Mouse (Mus musculus): ENCODE results near the gene Ddost.

Ddost gene

DNA sequence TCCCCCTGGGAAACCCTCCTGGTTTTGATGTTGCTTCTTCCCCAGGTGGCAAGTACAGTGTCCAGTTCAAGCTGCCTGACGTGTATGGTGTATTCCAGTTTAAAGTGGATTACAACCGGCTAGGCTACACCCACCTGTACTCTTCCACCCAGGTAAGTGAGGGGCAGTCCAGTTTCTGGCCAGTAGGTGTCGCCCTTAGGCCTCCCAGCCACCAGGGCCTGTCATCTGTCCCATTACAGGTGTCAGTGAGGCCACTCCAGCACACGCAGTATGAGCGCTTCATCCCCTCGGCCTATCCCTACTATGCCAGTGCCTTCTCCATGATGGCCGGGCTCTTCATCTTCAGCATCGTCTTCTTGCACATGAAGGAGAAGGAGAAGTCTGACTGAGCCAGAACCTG is 7.1 kb downstream of the Ddost start:
- DNase-seq (ENCODE audit: low read depth) = peak; percentile 70

DNA sequence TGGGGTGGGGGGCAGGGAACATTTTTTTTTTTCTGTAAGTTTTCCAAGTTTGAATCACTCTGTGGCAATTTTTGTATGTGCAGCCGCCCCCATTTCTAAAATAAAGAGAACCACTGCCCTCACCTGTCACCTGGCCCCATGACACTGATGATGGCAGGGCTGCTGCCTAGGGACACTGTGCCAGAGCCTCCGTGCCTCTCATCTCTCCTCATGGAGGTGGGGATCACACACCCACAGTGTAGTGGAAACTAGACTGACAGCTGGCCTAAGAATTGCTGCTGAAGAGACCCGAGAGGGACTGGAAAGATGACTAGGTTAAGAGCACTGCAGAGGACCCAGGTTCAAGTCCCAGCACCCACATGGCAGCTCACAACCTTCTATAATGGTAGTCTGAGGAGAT is 7.6 kb downstream of the Ddost start:
- DNase-seq (ENCODE audit: low read depth) = no peak

DNA sequence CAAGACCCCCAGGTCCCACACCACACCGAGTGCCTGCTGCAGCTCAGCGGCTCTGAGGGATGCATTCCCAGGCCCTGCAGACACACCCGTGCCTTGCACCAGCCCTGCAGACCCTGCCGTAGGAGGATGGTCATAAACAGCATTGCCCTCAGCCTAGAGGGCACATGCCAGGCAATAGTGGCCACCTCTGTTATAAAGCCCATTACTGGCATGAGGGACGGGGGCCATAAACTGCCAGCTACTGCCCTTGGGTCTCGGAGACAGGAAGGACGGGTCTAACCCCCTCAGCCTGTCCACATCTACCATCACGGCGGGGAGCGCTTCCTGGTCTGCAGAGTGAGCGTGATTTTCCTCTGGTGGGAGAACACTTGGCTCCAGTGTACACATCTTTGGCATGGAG is 8.5 kb downstream of the Ddost start:
- DNase-seq (ENCODE audit: low read depth) = no peak

DNA sequence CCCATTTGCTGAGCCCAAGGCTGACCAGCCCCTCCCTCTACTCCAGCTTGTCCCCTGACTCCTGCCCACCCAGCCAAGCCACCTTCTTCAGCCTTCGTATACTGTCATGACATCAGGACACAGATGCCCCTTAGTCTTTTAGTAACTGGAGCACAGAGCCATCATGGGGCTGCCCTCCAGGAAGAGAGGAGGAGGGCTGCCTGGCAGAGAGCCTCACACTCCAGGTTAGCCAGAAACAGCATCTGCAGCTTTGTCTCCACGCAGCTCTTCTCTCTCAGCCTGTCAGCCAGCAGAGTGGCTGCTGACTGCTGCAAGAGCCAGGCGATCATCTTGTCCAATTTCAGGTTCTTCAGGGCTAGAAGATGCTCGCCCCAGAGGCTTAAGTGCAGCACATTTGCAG is 9.3 kb downstream of the Ddost start:
- DNase-seq (ENCODE audit: low read depth) = no peak

DNA sequence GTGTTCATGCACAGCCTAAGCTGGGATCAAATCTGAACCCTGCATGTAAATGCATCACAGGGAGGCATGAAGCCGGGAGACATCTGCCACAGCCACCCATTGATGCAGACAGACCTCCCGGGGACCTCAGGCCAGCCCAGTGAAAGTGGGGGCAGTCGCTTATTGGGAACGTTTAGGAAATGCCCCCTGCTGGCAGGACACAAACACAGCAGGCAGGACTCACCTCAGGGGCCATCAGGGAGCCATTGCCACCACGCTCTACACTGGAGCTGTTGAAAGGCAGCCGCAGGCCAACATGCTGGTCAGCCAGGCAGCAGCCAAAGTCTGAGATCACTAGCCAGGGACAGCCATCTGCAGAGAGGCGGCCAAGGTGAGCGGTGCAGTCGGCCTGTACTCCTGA is 11.3 kb downstream of the Ddost start:
- DNase-seq (ENCODE audit: low read depth) = peak; percentile 53

DNA sequence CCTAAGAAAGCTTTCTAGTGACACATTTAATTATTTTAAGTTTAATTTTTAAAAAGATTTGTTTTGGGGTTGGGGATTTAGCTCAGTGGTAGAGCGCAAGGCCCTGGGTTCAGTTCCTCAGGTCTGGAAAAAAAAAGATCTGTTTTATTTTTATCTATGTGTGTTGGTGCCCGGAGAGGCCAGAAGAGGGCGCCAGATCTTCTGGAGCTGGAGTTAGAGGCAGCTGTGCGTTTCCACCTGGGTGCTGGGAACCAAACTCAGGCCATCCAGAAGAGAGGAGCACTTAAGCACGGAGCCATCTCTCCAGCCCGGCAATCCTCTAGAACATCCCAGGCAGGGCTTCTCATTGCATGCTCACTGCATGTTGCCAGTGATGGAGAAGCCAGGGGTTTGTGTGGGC is 11.8 kb downstream of the Ddost start:
- DNase-seq (ENCODE audit: low read depth) = peak; percentile 40

DNA sequence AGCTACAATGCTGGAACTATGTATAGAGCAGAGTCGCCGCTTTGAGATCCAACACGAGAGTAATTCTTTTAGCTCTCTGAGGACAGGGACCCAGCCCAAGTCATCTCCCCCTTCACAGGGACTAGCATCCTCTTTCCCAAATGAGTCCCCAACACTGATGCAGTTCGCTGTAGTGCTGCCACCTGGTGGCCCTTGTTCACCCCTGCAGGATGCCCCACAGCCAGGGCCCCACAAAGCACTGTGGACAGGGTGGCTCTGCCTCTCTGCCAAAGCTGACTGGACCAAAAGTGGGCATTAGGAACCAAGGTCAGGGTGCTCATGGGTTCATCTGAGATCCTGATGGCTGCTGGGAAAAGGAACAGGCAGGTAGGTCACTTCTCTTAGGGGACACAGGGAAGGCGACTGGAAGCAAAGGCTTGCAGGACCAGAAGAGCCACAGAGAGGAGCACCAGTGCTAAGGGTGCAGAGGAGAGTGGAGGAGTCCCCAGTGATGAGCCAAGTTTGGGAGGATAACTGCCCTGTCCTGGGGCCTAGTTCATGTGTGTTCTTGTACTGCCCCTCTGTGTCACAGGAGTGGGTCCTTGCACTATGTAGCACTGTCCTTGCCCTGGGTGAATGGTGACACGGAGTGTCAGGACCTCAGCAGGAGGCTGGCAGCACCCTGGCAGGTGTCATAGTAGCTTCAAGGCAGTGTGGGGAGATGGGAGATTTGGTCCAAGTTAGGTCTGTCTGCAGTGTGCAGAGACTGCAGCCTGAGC is 14.2 kb downstream of the Ddost start:
- DNase-seq (ENCODE audit: low read depth) = peak; percentile 76

DNA sequence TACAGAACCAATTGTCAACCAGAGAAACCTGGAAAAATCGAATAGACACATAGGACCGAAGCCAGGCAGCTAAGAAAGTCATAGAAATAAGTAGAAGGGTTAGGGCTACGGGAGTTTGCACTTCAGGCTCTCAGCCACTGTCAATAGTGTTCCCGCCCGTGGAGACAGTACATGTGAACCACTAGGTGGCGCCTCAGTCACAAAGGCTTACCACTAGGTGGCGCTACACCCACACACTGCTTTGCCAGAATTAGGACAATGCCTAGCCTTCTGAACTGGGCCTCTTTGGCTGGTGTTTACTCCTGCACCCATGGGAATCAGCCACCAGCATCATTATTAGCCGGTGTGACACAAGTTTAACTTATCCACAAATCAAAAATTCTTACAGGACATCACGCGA is 15.0 kb downstream of the Ddost start:
- peak; percentile 91 for DNase-seq (ENCODE audit: low read depth)

DNA sequence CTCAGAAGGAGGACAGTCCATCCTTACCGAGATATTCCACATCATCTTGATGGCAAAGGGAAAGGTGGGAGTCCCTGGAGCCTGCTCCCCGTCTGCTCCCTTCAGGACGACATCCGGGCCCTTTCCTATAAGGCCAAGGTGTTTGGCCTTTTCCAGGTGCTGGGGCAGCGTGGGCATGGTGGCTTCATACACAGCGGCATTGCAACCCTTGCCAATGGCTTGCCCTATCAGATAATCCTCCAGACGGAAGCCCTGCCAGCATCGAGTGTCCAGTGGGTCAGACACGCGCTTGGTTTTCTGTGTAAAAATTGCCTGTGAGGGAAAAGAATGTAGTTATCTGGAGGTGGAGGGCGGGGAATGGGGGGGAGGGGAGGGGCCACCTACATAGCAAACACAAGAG is 16.2 kb downstream of the Ddost start:
- no peak for DNase-seq (ENCODE audit: low read depth)

DNA sequence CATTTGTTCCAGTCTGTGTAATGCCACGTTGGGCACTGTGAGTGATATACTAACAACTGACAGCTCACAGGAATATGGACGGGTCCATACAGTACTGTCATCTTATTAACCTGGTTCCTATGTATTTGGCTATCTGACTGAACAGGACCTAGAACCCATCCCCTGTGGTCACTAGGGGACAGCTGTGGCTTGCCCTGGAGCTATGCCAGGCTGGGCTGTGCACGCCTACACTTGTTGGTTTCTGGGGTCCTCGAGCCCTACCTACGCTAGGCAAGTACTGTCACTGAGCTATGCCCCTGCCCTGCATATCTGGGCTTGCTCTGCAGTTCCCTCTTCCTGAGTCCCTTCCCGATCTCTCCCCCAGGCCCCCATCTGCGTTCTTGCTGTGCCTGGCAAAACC is 17.0 kb downstream of the Ddost start:
- DNase-seq (ENCODE audit: low read depth) = no peak

DNA sequence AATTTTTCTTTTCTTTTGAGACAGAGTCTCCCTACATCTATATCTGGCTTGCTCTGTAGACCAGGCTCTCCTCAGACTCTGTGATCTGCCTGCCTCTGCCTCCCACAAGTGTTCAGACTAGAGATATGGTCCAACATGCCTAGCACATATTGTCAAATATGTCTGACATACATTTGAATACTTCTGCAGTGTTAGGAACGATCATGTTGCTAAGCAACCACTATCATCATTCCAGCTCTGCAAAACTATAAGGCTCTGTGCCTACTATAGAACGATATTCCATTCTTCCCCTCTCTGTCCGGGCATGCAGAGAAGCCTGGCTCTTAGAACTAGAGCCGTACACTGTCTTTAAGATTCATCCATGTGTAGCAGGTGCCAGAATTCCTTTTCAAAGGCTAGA is 18.2 kb downstream of the Ddost start:
- no peak for DNase-seq (ENCODE audit: low read depth)

DNA sequence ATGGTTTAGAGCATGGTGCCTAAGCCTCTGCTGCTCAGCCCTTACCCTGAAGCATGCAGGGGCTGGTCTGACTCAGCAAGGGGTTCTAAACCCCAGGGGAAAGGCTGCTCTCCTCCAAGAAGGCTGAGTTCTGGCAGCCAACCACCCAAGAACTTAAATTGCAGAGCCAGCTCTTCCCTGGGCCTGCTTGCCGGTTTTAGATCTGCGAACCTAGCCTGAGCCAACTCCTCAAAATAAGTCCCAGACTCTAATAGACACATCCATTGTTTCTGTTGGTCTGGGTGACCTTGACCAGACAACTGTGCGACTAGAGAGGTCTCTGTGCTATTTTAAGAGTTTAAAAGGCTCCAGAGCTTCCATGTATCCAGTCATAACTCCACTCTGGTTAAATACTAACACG is 19.2 kb downstream of the Ddost start:
- no peak for DNase-seq (ENCODE audit: low read depth)

DNA sequence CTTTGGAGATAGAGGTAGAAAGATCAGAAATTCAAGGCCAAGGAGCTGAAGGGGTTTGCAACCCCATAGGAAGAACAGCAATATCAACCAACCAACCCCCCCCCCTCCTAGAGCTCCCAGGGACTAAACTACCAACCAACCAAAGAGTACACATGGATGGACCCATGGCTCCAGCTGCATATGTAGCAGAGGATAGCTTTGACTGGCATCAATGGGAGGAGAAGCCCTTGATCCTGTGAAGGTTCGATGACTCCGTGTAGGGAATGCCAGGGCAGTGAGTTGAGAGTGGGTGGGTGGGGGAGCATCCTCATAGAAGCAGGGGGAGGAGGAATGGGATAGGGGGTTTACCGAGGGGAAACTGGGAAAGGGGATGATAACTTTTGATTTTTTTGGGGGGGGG is 19.9 kb downstream of the Ddost start:
- DNase-seq (ENCODE audit: low read depth) = no peak

DNA sequence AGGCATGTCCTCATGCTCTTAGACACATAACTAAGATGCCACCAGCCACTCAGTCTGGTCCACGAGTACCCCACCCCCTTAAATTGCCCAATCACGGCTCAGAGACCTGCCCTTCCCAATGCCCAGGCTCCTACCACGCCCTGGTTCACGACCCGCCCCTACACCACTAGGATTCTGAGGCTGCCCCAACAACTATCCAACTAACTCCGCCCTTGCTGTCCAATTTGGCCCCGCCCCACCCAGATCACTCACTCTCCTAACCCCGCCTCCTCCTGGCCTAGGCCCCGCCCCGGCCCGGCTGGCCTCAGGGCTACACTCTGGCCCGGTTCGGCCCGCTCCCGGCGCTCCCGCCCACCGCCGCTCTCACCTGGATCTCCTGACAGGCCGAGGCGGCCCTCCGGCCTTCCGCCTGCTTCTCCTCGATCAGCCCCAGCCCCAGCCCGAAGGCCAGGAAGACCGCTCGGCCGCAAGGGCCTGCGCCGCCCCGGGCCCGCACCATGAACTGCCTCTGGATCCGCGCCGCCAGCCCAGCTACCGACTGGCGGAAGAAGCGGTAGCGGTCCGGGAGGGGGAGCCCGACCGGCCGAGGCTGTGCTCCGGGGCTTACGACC is 21.0 kb downstream of the Ddost start:
- peak; percentile 94 for DNase-seq (ENCODE audit: low read depth)

DNA sequence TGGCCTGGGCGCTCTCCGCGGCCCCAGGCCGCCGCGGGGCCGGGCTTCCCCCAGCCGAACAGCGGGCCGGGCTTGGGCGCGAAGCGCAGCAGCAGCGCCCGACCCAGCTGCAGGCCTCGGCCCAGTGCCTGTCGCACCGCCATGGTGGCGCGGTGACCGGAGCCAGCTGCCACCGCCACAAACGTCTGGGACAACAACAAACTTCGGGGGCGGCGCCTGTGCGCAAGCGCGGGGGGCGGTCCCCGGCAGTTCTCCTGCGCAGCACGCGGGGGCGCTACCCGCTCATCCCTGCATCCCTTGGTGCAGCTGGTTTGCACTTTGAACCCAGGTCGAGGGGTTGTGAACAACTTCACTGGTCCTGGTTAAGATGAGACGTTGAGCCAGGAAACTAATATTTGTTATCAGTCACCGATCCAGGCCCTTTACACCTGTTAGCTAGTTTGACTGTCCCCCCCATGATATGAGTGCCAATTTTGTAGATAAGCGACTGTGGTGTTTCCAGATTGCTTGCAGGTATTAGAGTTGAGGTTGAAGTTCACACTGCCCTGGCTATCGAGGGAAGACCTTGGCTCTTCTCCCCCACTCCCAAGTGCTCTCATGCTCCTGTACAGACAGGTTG is 21.7 kb downstream of the Ddost start, which contains the start of gene Pink1:
Pink1 (minus strand) TSS at position 231 of the 619 bp plus-strand sequence.
- DNase-seq (ENCODE audit: low read depth) = peak; percentile 94

DNA sequence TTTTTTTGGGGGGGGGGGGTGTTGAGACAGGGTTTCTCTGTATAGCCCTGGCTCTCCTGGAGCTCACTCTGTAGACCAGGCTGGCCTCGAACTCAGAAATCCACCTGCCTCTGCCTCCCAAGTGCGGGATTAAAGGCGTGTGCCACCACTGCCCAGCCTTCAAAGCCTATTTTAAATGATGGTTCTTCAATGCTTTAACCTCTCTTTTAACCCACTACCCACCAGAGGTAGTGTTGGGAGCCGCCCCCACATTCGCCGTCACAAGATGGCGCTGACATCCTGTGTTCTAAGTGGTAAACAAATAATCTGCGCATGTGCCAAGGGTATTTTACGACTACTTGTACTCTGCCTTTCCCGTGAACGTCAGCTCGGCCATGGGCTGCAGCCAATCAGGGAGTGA is 22.6 kb downstream of the Ddost start:
- peak; percentile 68 for DNase-seq (ENCODE audit: low read depth)

DNA sequence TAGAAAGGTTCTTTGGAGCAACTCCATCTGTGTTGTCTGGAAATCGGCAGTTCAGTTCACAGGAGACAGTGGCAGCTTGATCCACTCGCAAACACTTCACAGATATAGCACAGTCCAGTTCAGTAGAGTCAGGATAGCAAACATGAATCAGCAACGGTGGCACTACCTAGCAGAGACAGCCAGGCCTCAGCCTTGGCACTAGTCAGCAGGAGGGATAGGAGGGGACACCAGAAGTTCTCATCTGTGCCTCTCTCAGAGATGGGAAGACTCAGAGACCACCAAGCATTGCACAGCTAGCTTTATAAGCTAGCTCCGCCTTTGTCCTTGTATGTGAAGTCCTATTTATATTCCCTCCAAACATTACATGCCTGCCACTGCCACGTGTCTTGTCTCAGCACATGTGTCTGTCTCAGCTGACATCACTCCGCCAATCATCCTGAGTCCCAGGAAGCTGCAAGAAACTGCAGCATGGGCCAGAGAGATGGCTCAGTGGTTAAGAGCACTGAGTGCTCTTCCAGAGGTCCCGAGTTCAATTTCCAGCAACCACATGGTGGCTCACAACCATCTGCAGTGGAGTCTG is 23.5 kb downstream of the Ddost start:
- peak; percentile 59 for DNase-seq (ENCODE audit: low read depth)

DNA sequence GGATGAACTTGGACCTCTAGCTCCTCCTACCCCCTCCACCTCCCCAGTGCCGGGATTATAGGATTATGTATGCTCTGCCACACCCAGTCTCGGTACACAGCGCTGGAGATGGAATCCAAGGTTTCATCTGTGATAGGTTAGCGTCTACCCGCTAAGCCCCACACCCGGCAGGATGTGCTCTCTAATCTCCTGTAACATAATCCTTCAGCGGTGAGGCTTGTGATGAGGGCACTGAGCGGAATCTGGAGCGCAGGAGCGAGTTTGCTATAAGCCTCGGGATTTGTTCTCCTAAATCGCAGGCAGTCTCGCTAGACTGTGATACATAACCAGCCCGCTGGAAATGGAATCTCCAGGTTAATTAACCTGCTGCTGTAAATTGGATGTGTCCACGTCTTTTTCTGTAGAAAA is 25.7 kb downstream of the Ddost start:
- DNase-seq (ENCODE audit: low read depth) = no peak

DNA sequence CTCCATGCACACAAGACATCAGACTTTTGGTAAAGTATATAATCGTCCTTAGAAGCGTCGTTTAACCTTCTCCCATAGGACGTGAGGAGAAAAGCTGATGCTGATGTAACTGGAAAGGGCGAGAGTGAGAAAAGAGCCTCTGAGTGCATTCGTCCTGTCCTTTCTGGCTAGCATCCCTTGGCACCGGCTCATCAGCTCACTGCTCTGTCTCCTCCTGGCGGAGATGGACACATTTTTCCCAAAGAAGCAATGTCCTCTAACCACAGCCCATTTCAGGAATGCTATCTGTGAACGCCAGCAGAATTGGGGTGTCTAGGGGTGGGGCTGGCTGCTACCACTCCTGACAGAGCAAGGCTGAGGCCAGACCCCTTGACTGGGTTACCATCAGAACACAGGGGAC is 27.1 kb downstream of the Ddost start:
- DNase-seq (ENCODE audit: low read depth) = no peak

DNA sequence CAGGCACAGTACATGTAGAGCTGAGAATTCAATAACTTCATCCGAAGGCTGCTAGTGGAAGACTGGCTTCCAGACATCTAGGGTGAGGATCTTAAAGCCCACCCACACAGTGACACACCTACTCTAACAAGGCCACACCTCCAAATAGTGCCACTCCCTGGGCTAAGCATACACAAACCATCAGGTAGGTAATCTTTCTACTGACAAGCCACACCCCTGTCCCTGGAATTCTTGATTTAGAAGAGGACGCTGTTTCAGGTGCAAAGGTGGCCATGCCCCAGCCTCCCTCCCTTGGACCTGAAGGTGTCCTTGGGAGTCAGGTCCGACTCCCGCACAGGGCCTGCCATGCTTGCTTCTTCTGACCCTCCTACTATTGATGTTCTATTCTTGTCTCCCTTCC is 28.6 kb downstream of the Ddost start:
- no peak for DNase-seq (ENCODE audit: low read depth)

DNA sequence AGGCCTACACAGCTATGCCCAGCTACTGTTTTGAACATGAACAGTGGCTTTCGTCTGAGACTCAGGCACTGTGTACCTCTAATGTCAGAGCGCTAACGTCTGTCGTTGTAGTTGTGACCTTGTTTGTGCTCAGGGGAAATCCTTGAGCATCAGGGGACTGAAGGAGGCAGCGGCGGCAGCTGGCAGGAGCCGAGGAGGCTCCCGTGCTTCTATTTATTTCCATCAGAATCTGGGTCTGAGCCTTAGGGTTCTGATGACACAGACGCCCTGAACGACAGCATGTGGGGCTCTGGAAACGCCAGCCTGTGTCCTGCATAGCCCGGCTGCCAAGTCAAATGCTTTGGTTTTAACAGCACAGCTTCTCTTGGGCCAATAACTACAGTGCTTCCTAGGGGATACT is 30.5 kb downstream of the Ddost start:
- DNase-seq (ENCODE audit: low read depth) = no peak

DNA sequence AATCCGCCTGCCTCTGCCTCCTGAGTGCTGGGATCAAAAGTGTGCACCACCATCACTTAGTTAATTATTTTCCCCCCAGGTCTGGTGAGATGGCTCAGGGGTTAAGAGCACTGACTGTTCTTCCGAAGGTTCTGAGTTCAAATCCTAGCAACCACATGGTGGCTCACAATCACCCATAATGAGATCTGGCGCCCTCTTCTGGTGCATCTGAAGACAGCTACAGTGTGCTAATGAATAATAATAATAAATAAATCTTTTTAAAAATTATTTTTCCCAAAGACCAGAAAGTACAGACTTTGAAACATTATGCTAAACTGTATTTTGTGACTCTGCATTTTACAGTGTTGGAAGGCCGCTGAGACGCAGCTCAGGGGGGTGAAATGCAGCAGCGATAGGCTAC is 31.1 kb downstream of the Ddost start:
- no peak for DNase-seq (ENCODE audit: low read depth)

DNA sequence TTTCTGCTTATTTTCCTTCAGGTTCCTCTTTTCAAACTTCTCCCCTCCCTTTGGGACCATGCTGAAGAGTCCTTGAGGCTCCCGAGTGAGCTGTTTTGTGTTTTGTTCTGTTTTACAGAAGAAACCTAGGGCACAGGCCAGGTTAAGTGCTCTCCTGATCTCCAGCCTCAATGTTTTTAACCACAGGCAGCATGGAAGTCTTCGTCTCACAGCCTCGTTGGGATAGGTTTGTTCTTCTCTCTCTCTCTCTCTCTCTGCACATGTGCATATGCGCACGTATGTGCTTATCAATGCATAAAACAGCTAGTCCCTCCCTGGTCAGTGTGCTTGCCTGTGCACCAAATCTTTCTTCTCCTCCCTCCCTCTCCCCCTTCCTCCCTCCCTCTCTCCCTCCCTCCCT is 32.3 kb downstream of the Ddost start:
- DNase-seq (ENCODE audit: low read depth) = no peak
